Mouse (Mus musculus): ENCODE results near the gene Zbtb25. TPM values are rescaled to one million over a fixed set of nuclear protein-coding genes. Genes with fewer than 3 reads are reported as not detected.

Gene Zbtb25
- polyA plus RNA-seq, 1 experiment from 2014 or later, result 19.0 TPM

GRCm38 (mm10) chr12:76361405-76362302 is 7.7 kb downstream of the Zbtb25 start:
- H3K9me3 ChIP-seq (replicated peaks), result no peaks in the 10 kb centered on the region
- H3K36me3 ChIP-seq, result peaks cover 22% of the 10 kb centered on the region
- peaks cover 9% of the 10 kb centered on the region for H3K4me1 ChIP-seq
- no peak overlapping the region for H3K4me3 ChIP-seq
- WGBS, result 81% methylated on average over 9 of the region's 9 CpGs
- DNase-seq (ENCODE audit: low spot score), result no peak
- H3K27ac ChIP-seq (replicated peaks), result no peak overlapping the region
- H3K27me3 ChIP-seq (ENCODE audit: low read depth, poor library complexity, severe bottlenecking), result no peaks in the 10 kb centered on the region

GRCm38 (mm10) chr12:76360868-76361267 is 8.5 kb downstream of the Zbtb25 start:
- Histone ChIP-seq H3K27me3 (ENCODE audit: low read depth, poor library complexity, severe bottlenecking) (no peaks in the 10 kb centered on the region), H3K4me3 (no peak overlapping the region), H3K36me3 (peaks cover 22% of the 10 kb centered on the region), H3K9me3 (replicated peaks) (no peaks in the 10 kb centered on the region), H3K4me1 (peaks cover 2% of the 10 kb centered on the region; the same call in 1 of the 2 replicates), H3K27ac (replicated peaks) (no peak overlapping the region)
- no peak for DNase-seq (ENCODE audit: low spot score)
- 51% methylated on average over 1 of the region's 1 CpGs for WGBS

GRCm38 (mm10) chr12:76349680-76350220 is 19.7 kb downstream of the Zbtb25 start:
- WGBS, result 87% methylated on average over 8 of the region's 8 CpGs
- no peaks in the 10 kb centered on the region for H3K27me3 ChIP-seq (ENCODE audit: low read depth, poor library complexity, severe bottlenecking)
- no peaks in the 10 kb centered on the region for H3K9me3 ChIP-seq (replicated peaks)
- no peak for DNase-seq (ENCODE audit: low spot score)
- H3K27ac ChIP-seq (replicated peaks), result no peak overlapping the region
- peaks cover 77% of the 10 kb centered on the region for H3K36me3 ChIP-seq
- H3K4me1 ChIP-seq, result no peaks in the 10 kb centered on the region
- no peak overlapping the region for H3K4me3 ChIP-seq

GRCm38 (mm10) chr12:76345759-76346455 is 23.5 kb downstream of the Zbtb25 start:
- 72% methylated on average over 6 of the region's 6 CpGs for WGBS
- DNase-seq (ENCODE audit: low spot score), result no peak
- no peaks in the 10 kb centered on the region for H3K9me3 ChIP-seq (replicated peaks)
- no peaks in the 10 kb centered on the region for H3K4me1 ChIP-seq
- H3K27me3 ChIP-seq (ENCODE audit: low read depth, poor library complexity, severe bottlenecking), result no peaks in the 10 kb centered on the region
- H3K4me3 ChIP-seq, result no peak overlapping the region
- H3K27ac ChIP-seq (replicated peaks), result no peak overlapping the region
- peaks cover 50% of the 10 kb centered on the region for H3K36me3 ChIP-seq

GRCm38 (mm10) chr12:76341080-76341479 is 28.3 kb downstream of the Zbtb25 start:
- DNase-seq (ENCODE audit: low spot score), result no peak
- H3K4me1 ChIP-seq, result no peaks in the 10 kb centered on the region
- H3K9me3 ChIP-seq (replicated peaks), result no peaks in the 10 kb centered on the region
- H3K27me3 ChIP-seq (ENCODE audit: low read depth, poor library complexity, severe bottlenecking), result no peaks in the 10 kb centered on the region
- H3K4me3 ChIP-seq, result no peak overlapping the region
- 11% methylated on average over 4 of the region's 4 CpGs for WGBS
- no peak overlapping the region for H3K27ac ChIP-seq (replicated peaks)
- peaks cover 10% of the 10 kb centered on the region for H3K36me3 ChIP-seq

- Histone ChIP-seq H3K4me1 (no peaks in the 10 kb centered on the region), H3K4me3 (no peak overlapping the region), H3K9me3 (replicated peaks) (no peaks in the 10 kb centered on the region), H3K27ac (replicated peaks) (no peak overlapping the region), H3K27me3 (ENCODE audit: low read depth, poor library complexity, severe bottlenecking) (no peaks in the 10 kb centered on the region), H3K36me3 (0 out of 2 replicates have a peak, but pooled peaks cover under 1% of the 10 kb centered on the region)
- WGBS, result 80% methylated on average over 17 of the region's 17 CpGs
- DNase-seq (ENCODE audit: low spot score), result no peak
These were observed 33.1 kb downstream of the Zbtb25 start for GRCm38 (mm10) chr12:76336111-76336965.

GRCm38 (mm10) chr12:76335641-76336040 is 33.8 kb downstream of the Zbtb25 start:
- Histone ChIP-seq H3K27me3 (ENCODE audit: low read depth, poor library complexity, severe bottlenecking) (no peaks in the 10 kb centered on the region), H3K27ac (replicated peaks) (no peak overlapping the region), H3K9me3 (replicated peaks) (no peaks in the 10 kb centered on the region), H3K4me3 (no peak overlapping the region), H3K36me3 (0 out of 2 replicates have a peak, but pooled peaks cover 6% of the 10 kb centered on the region), H3K4me1 (no peaks in the 10 kb centered on the region)
- no peak for DNase-seq (ENCODE audit: low spot score)
- WGBS, result 87% methylated on average over 5 of the region's 5 CpGs

GRCm38 (mm10) chr12:76333688-76334087 is 35.7 kb downstream of the Zbtb25 start:
- Histone ChIP-seq H3K4me1 (no peaks in the 10 kb centered on the region), H3K36me3 (peaks cover 8% of the 10 kb centered on the region), H3K27me3 (ENCODE audit: low read depth, poor library complexity, severe bottlenecking) (no peaks in the 10 kb centered on the region), H3K27ac (replicated peaks) (no peak overlapping the region), H3K4me3 (no peak overlapping the region), H3K9me3 (replicated peaks) (no peaks in the 10 kb centered on the region)
- DNase-seq (ENCODE audit: low spot score), result no peak
- 88% methylated on average over 5 of the region's 5 CpGs for WGBS

GRCm38 (mm10) chr12:76328567-76329354 is 40.6 kb downstream of the Zbtb25 start:
- DNase-seq (ENCODE audit: low spot score), result no peak
- WGBS, result 89% methylated on average over 6 of the region's 6 CpGs
- Histone ChIP-seq H3K27ac (replicated peaks) (no peak overlapping the region), H3K9me3 (replicated peaks) (no peaks in the 10 kb centered on the region), H3K27me3 (ENCODE audit: low read depth, poor library complexity, severe bottlenecking) (peaks cover 14% of the 10 kb centered on the region), H3K4me3 (no peak overlapping the region), H3K4me1 (peaks cover 14% of the 10 kb centered on the region), H3K36me3 (peaks cover 20% of the 10 kb centered on the region)

GRCm38 (mm10) chr12:76326437-76327220 is 42.8 kb downstream of the Zbtb25 start:
- Histone ChIP-seq H3K4me1 (peaks cover 14% of the 10 kb centered on the region), H3K4me3 (no peak overlapping the region), H3K27me3 (ENCODE audit: low read depth, poor library complexity, severe bottlenecking) (peaks cover 14% of the 10 kb centered on the region), H3K36me3 (peaks cover 21% of the 10 kb centered on the region), H3K27ac (replicated peaks) (no peak overlapping the region), H3K9me3 (replicated peaks) (no peaks in the 10 kb centered on the region)
- no peak for DNase-seq (ENCODE audit: low spot score)
- 92% methylated on average over 23 of the region's 23 CpGs for whole genome bisulfite sequencing
